Mouse (Mus musculus) CD4-positive helper T cell, adult 2 months (primary cell): ENCODE data around the gene Hs3st6.

Source experiments
- DNase-seq: peaks from one replicate; pipeline ENCODE4 v3.0.0-alpha.2; 2012; ENCODE audit warnings: low read depth, missing footprints, low spot score

The Hs3st6 gene

GRCm38 (mm10) chr17:24766266-24766875, 13.6 kb downstream of the Hs3st6 start:
- no peak for DNase-seq

GRCm38 (mm10) chr17:24769146-24769545, 16.4 kb downstream of the Hs3st6 start:
- DNase-seq: no peak

GRCm38 (mm10) chr17:24773241-24773640, 20.5 kb downstream of the Hs3st6 start:
- no peak for DNase-seq

- DNase-seq: no peak
Observed at GRCm38 (mm10) chr17:24775173-24775572, 22.4 kb downstream of the Hs3st6 start.

- no peak for DNase-seq
Observed at GRCm38 (mm10) chr17:24777073-24777472, 24.3 kb downstream of the Hs3st6 start.

- DNase-seq: no peak
Observed at GRCm38 (mm10) chr17:24780821-24781220, 28.0 kb downstream of the Hs3st6 start.

- no peak for DNase-seq
Observed at GRCm38 (mm10) chr17:24792190-24792589, 39.4 kb downstream of the Hs3st6 start.

- DNase-seq: no peak
Observed at GRCm38 (mm10) chr17:24794791-24795190, 42.0 kb downstream of the Hs3st6 start.

- no peak for DNase-seq
Observed at GRCm38 (mm10) chr17:24796969-24797368, 44.2 kb downstream of the Hs3st6 start.

GRCm38 (mm10) chr17:24798229-24798628, 45.4 kb downstream of the Hs3st6 start:
- DNase-seq: no peak

GRCm38 (mm10) chr17:24799476-24799875, 46.7 kb downstream of the Hs3st6 start:
- DNase-seq: no peak

GRCm38 (mm10) chr17:24800524-24800923, 47.7 kb downstream of the Hs3st6 start:
- DNase-seq: no peak

GRCm38 (mm10) chr17:24803952-24804951, 51.5 kb downstream of the Hs3st6 start, which contains the start of gene Meiob:
Gene Meiob (plus strand): TSS chr17:24804289.
- DNase-seq: peak; percentile 69
